16 mouse cellular contexts compared by ENCODE assay signal in genomic region chr8:80052838-80053237, GRCm38 (mm10). TPM values are rescaled to one million over a fixed set of nuclear protein-coding genes. Genes with fewer than 3 reads are reported as not detected.
"Had no signal": no experiment of that assay in that cellular context is flagged by ENCODE, and none has a peak within 500 bp of the region (broad histone marks: within the 10 kb centered on the region; RNA-seq: fewer than 3 reads in every experiment).

No protein-coding gene starts in this region.

- H3K4me2 ChIP-seq: liver, embryonic 11.5 days; liver, embryonic 13.5 days; liver, embryonic 15.5 days; midbrain, embryonic 12.5 days; midbrain, embryonic 15.5 days; neural tube, embryonic 12.5 days; stomach, embryonic 15.5 days had no signal

- H3K9ac ChIP-seq: liver, embryonic 13.5 days; liver, embryonic 15.5 days; liver, postnatal 0 days; midbrain, embryonic 12.5 days; midbrain, embryonic 15.5 days; neural tube, embryonic 12.5 days; stomach, embryonic 15.5 days had no signal

- ATAC-seq: liver, postnatal 0 days; midbrain, embryonic 15.5 days had no signal

- H3K9me3 ChIP-seq: liver, embryonic 13.5 days; liver, embryonic 15.5 days; megakaryocyte, embryonic 14.5 days; midbrain, embryonic 12.5 days; midbrain, embryonic 15.5 days; neural tube, embryonic 12.5 days; stomach, embryonic 15.5 days had no signal

- DNase-seq: liver, embryonic 13.5 days; liver, postnatal 0 days; lung, postnatal 14 days; right cerebral cortex, postnatal 14 days; thymus, adult 2 months; thymus, postnatal 25 days; thymus, postnatal 4 days had no signal

- H3K4me1 ChIP-seq: liver, embryonic 15.5 days had no signal

- H3K27me3 ChIP-seq: stomach, embryonic 15.5 days had no signal

- H3K27ac ChIP-seq: liver, embryonic 13.5 days; liver, embryonic 15.5 days; macrophage; midbrain, embryonic 12.5 days; midbrain, embryonic 15.5 days; neural tube, embryonic 12.5 days; stomach, embryonic 15.5 days; stomach, postnatal 0 days had no signal

- H3K4me3 ChIP-seq: liver, embryonic 13.5 days; liver, embryonic 15.5 days; megakaryocyte, embryonic 14.5 days; midbrain, embryonic 12.5 days; midbrain, embryonic 15.5 days; neural tube, embryonic 12.5 days; stomach, embryonic 15.5 days had no signal

- H3K36me3 ChIP-seq: liver, embryonic 13.5 days; liver, embryonic 15.5 days; midbrain, embryonic 12.5 days; midbrain, embryonic 15.5 days; neural tube, embryonic 12.5 days; stomach, embryonic 15.5 days had no signal

RNA-seq across cellular contexts. Expression of gene Hhip, which starts 5.0 kb away (rescaled TPM):
- polyA plus RNA-seq: macrophage had no signal
